Mouse (Mus musculus) spleen, postnatal 36 days (tissue): ENCODE measurements around the gene Gm26620.

Experiments used
- DNase-seq, 2 experiments: peaks; one replicate each; pipeline ENCODE4 v3.0.0; 2022; ENCODE audit warnings: low spot score in 2 of 2, mixed read lengths in 1 of 2

The Gm26620 gene

DNA sequence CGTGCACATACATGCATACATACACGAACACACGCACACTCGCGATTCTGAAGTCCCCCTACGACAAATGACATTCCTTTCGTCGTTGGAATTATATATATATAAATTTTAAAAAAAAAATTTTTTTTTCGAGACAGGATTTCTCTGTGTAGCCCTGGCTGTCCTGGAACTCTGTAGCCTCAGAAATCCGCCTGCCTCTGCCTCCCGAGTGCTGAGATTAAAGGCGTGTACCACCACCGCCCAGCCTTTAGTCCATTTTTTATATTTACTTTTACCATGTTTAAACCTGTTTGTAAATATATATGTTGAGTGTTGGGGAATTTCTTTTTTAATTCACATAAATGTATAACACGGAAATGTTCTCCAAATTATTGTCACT is 16.0 kb upstream of the Gm26620 start:
- DNase-seq: no peak

DNA sequence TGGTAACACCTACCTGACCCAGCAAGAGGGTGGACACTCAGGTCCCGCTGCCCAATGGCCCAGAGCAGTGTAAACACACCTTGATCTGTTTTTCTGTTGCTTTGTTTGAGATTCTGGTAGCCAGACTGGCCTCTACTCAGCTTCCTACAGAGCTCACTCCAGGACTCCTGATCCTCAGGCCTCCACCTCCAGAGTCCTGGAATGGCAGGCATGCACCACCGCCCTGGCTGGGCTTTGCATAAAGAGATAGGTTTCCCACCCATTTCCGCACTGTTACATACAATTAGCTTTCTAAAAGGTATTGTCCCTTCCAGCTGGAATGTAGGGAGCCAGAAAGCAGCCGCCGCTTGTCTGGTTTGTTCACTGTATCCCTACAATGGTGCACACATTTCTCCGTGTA is 13.5 kb upstream of the Gm26620 start:
- no peak for DNase-seq

DNA sequence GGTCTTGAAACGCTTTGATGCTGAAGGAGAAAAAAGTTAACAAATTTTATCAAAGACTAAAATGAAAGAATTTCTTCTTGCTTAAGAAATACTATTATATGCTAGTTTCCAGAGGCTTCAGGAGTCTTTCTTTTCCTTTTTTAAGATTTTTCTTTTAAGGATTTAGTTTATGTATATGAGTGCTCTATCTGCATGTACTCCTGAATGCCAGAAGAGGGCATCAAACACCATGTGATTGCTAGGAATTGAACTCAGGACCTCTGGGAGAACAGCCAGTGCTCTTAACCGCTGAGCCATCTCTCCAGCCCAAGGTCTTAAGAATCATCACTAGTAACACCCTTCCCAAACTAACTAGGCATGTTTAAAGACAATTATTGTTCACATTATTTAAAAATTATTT is 12.9 kb upstream of the Gm26620 start:
- DNase-seq: no peak

DNA sequence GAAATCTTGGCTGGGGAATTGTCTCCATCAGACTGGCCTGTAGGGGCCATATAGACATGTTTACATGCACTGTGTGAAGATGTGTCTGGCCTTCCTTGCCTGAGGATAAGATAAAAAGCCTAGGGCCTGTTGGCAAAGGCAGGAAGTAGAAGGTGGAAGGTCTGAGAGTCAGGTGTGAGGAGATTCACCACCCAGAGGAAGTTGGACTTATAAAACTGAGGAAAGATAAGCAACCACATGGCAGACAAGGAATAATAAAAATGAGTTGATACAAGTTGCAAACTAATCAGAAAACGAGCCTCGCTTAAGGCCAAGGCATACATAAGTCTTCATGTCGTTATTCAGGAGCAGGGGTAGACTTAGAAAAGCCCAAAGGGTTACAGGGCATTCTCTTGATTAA is 9.2 kb upstream of the Gm26620 start:
- DNase-seq: no peak

DNA sequence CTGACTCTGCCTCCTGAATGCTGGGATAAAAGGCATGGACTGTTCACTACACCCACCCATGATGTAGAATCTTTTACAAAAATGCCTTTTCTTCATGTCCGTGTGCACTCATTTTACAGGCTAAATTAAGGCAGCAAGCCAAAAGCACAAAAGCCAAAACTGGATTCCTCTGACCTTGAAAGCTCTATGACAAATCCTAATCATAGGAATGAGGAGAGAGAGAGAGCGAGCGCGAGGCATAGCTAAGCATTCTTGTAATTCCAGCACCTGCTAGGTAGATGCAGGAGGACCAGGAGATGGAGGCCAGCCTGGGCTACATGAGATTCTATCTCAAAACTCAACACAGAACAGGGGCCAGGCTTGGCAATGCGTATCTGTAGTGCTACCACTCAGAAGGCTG is 8.0 kb upstream of the Gm26620 start:
- no peak for DNase-seq

DNA sequence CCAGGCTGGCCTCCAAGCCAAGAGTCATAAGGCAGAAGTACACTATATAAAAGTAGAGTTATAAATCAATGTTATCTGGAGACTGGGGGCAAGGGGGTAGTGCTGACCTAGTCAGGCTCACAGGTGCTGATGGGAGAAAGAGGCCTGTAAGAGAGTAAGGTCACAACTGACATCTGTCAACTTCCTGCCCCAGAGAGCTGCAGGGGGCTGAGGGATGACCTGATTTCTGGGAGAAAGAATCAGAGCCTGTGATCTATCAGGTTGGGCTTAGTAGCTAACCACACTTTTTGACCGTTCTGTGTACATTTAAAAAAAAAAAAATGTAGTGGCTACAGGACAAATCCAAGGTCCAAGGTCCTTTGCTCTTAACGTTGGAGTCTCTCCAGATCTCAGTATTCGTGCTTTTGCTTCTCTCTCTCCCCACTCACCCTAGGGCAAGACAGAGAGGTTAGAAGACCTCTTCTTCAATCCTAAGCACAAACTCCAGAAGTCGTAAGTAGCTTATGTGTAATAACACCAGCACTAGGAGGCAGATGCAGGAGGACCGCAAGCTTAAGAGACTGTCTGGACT is 1.9 kb upstream of the Gm26620 start:
- DNase-seq: no peak

DNA sequence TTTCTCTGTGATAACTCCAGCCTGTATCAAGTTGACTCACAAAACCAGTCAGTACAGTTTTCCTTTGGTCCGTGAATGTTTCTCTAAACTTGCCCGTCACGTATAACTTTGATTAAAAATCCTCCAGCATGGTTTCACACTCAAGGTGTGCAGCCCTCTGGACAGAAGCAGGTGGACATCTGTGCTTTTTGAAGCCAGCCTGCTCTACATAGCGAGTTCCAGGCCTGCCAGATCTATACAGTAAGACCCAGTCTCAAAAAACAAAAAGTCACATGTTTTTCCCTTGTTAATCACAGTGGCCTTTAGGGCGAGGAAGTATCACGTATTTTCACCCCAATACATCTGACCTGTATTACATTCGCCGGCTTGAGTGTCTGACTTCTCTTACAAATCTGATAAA is 475 bp upstream of the Gm26620 start:
- DNase-seq: no peak

DNA sequence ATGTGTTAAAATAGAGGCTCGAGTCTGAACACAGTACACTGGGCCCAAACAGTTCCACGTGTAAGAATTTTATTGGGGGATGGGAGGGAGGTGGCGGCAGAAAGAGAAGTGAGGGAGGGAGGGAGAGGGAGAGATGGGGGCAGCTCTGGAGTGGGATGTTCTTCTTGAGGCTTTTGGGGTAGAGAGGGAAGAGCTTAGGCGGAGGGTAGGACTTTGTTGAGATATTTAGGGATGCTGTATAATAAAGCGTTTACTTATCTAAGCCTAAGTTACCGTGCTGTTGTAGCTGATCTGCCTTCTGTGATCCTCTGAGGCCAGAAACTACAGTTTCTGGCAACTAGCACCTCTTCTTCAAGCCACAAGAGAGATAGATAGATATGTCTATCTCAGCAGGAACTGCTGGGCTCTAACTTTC is 1.2 kb downstream of the Gm26620 start:
- no peak for DNase-seq

DNA sequence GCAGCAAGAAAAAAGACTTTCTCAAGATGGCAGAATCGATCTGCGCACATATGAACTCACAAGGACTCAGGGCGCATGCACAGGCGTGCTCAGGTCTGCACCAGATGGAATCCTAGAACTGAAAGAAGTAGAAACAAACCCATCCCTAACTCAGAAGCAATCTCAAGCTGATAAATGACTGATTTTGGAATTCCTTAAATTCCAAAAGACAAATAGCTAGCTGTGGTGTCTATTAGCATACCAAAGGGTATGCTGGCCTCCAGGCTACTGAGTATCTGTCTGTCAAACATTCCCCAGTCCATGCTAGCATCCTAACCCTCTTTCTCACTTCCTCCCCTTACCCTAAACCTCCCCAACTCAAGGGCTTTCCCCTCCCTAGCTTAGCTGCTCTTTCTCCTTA is 4.4 kb downstream of the Gm26620 start:
- no peak for DNase-seq

DNA sequence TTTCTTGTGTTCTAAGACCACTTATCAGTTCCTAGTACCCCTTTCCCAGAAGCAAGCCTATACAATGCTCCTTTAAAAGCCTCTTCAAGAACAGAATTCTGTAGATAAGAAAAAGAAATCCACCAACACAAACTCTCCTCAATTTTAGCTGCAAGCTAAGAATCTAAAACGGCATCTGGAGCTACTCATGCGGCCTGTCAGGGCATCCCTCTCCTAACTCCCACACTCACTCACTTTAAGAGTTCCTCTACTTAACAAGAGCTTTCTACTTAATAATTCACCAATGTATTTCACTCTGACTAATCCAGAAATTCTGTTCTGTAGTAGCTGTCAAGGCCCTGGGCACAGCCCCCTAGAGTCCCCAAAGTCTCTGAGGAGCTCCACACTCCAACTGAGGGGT is 6.8 kb downstream of the Gm26620 start:
- no peak for DNase-seq

DNA sequence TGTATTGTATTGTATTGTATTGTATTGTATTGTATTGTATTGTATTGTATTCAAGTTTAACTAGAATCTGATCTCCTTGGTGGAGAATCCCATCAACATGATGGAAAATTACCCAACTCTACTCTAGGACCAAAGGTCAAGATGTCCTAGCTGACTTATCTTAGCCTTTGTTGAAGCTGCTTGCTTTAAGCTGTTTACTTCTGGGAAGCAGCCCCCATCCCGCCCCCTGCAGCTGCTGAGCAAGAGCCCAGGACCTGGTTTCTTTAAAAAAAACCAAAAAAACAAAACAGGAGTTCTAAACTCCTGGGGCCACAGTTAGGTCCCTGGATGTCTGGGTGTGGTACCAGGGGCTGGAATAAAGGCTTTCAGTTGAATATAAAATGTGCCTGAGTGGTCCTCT is 7.4 kb downstream of the Gm26620 start:
- DNase-seq: no peak

DNA sequence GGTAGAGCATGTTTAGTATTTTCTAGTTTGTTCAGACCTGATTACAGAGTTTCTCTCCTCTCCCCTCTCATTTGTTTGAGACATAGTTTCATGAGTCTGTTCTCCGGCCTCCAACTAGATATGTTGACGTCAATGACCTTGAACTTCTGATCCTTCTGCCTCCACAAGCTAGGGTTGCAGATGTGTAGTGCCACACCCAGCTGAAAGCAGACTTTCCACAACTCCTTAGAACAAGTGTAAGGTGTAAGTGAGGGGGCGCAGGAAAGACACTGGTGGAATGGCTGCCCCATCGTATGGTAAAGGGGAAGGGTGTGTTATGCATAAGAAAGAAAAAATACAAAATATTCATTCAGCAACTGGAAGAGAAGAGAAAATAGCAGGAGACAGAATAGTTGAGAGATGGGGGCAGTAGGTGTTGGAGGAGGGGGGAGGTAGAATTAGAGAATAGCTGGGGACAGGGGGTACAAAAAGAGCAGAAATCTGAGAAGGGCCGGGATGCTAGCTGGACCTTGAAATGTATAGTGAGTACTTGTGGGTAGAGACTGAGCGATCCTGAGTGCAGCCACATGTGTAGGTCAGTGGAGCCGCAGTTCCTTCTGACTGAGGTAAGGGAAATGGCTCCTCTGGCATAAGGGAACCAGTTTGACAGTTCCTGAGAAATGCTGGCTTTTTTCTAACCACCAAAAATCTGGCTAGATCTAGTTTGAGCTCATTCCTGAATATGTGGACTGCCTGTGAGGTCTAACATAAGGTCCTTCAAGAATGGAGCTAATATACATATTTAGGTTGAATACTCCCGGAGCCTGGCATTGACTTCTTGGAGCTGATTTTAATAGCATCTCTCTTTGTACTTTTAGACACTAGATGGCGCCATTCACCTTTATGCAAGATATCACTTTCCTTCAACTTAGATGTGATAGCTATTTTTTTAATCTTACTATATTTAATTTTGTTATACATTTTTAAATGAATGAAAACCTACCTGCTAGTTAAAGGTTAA is 10.0 kb downstream of the Gm26620 start:
- DNase-seq: peak in 1 of 2 experiments; percentile 53

DNA sequence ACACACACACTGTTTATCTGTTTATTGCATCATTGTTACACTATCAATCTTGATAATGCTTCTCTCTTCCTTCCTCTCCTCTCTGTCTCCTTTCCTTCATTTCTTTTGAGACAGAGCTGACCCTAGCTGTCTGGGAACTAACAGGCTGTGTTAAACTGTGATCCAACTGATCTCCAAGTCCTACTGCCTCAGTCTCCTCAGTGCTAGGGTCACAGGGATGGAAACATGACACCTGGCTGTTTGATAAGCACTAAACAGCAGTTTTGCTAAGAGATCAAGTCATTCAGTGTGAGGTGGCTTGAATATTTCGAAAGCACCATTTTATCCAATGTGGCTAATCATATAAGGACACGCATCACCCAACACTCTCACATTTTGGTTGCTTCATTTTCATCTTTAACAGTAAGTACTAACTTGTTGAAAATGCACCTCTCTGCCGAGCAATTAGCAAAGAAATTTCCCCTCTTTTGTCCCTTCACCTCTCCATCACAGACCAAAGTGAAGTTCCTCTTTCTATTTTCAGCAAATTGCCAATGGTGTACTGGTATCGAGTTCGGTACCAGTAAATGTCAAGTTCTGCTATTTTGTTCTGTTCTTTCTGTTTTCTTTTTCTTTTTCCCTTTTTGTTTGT is 11.9 kb downstream of the Gm26620 start:
- peak; percentile 12 to 27 for DNase-seq

DNA sequence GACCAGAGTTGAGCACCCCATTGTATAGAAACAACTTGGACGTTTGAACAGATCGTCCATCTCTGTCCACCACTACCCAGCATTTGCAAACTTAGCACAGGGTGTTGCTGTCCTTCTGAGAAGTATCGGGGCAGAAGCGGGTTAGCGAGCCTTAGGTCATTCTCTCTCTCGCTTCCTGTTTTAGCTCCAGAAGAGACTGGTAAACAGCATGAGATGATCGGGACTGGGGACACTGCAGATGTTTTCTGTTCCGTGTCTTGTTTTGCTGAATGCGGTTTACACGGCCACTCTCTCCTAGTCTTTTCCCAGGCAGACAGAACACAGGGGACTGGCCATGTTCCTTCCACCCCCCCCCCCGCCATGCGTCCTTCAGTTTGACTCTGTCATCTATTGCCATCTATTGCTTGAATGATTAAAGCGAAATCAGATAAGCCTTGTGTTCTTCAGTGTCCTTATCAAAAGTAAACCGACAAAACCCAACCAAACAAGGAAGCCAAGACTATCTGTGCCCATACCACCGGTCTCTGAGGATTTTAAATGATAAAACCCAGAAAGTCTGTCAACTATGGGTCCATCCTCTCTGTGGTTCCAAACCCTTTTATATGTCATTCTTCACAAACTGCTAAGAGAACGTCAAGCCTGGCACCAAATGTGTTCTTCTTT is 13.7 kb downstream of the Gm26620 start:
- peak; percentile 45 to 50 for DNase-seq

DNA sequence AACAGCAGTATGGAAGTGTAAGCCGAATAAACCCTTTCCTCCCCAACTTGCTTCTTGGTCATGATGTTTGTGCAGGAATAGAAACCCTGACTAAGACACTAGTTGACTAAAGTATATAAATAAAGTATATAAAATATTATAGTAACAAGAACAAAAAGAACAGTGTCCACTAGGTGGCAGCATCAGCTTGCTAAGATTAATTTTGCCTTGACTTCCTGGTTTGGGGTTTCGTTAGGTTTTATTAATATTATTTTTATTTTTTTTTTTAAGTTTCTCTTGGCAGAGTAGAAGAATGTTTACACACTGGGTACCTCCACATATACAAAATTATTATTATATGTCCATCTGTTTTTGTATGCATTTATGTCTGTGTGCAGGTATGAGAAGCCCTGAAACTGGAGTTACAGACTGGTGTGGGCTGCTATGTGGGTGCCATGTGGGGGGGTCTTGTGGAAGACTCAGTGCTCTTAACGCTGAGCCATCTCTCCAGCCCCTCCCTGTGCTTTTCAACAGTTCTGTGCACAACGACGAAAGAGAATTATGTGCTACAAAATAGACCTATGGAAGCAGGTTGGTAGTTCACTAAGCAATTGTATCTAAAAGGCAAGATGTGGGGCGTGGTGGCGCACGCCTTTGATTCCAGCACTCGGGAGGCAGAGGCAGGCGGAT is 16.1 kb downstream of the Gm26620 start:
- DNase-seq: peak; percentile 33 to 68

DNA sequence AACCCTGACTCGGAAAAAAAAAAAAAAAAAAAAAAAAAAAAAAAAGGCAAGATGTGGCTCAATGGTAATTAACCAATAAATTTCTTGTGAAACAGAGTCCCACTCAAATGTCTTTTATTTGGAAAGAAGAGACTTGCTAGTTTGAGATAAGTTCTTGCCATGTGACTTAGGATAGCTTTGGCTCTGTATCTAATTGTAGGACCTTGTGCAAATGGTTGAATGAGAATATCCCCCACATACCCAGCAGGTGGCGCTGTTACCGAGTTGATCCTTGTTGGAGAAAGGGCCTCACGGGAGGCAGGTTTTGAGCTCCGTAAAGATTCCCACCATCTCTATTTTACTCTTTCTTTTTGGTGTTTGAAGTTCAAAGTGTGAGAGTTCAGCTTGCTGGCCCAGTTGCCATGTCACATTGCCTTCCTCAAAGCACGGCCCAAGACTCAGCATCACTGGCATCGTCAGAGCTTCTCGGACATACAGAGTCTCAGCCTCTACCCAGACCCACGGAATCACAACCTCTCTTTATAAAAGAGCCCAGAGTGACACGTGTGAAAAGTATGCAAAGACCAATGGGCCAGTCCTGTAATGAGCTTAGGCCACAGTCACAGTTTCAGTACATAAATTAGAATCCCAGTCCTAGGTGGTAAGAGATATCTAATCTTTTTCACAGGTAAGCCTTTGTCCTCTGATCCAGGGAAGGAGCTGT is 16.8 kb downstream of the Gm26620 start:
- DNase-seq: peak; percentile 80 to 87

DNA sequence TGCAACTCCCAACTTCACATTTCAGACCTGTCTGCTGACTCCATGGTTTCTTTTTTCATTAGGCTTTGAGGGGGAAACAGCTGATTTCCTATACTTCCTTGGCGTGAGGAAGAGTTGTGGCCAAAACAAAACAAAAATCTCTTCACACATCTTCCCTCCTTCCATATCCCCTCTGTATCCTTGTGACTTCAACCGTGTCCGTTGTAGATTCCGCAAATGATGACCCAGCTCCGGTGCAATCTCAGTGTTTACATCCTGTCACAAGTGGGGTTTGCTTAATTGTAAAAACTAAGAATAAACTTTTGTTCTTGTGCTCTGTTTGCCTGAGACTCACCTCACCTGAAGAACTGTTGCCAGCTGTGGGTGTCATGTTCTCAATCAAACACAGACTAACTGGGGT is 18.6 kb downstream of the Gm26620 start:
- no peak for DNase-seq

DNA sequence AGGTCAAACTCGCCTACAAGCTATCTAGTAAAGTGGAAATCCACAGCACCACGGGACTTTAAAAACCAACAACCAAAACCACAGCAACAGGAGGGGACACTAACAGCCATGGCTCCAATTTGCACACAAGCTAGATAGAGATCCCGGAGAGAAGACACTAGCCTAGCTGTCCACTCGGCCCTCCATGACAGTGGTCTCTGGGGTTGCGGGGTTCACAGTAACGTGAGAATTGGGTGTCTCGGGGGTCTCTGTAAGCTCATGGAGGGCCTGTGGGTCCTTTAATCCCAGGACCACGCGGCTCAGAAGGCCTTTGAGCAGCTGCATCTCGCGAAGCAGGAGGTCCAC is 22.2 kb downstream of the Gm26620 start:
- no peak for DNase-seq

DNA sequence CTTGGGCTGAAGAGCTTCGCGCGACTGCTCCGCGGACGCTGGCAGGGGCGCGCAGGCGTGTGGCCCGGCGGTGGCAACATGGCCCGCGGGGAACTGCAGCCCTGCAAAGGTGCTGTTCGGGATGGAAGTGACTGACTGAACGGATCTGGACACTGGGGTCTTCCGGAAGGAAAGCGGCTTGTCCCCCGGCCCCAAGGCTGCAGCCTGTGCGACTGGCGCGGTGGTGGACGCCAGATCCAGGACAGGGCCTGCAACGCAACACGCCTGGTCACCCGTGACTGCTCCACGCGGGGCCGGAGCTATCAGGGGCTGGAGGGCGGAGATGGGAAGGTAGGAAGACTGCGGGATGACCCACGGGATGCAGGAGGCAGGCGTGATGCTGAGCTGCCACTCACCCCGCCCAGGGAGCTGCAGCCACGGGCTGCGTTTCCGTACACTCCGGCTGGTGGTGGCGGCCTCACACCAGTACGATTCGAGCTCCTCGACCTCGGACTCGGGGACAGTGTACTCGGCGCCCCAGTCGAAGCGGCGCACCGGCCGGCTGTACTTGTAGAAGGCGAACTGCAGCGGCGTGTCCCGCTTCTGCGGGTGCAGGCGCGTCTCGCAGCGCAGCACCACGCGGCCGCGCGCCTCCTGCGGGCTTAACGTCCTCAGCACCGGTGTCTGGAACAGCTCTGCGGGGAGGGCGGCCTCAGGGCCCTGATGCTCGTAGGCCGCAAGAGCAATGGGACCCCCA is 22.8 kb downstream of the Gm26620 start:
- DNase-seq: peak; percentile 35 to 41

DNA sequence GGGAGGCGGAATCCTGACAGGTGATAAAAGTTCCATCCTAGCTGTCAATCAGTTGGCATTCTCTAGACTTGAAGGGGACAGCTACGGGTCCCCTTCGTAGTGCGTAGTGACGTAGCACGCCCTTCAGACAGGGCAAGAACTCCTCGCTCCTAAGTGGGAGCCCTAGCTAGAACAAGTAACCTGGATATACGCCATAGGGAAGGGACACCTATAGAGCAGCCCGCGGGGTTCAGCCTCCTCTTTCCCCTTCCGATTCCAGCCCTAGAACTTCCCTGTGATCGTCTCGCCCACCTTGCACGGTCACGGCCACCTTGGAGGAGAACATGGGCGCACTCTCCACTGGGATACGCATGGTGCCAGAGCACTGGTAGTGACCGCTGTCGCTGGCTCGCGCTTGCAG is 23.5 kb downstream of the Gm26620 start:
- no peak for DNase-seq
